Mouse (Mus musculus) ES-Bruce4 (cell line): ENCODE data around the gene Jph2.

Experiments used
- CTCF ChIP-seq: IDR thresholded peaks from one replicate; pipeline ENCODE4 v1.8.1; 2011; ENCODE audit warnings: low read depth, low read length
- EP300 ChIP-seq: IDR thresholded peaks from 2 replicates; pipeline ENCODE4 v1.6.1; 2011; ENCODE audit warnings: low read depth, low read length; ENCODE audit not compliant: insufficient read depth
- POLR2A ChIP-seq: IDR thresholded peaks from one replicate; pipeline ENCODE4 v1.8.1; 2011; ENCODE audit warnings: low read length; ENCODE audit not compliant: insufficient read depth

DNA sequence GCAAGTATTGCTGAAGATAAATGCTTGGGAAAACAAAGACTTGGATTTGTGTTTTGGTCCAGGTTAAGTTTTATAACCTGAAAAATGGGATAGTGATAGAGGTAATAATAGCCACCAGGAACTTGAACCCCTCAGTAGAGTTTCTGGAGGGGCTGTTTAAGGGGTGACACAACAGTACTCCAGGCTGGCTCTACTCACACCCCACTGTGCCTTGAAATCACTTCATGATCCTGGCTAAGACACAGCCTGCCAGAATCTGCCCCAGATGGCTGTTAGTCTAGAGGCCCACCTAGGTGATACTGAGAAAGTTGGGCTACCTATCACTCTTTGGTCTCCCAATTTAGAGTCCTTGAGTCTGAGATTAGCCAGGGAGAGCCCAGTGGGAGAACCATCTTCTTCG is 41.7 kb upstream of the Jph2 start:
- TF ChIP-seq EP300 (no peak), CTCF (no peak), POLR2A (no peak)
